Mouse (Mus musculus) neural tube, embryonic 14.5 days (tissue): ENCODE measurements around the gene Tmprss12. TPM values are rescaled to one million over a fixed set of nuclear protein-coding genes. Genes with fewer than 3 reads are reported as not detected.
"Not testable (repeated sequence)": the region's sequence is repeated elsewhere in the genome, so short reads cannot be mapped to it uniquely, and the experiment has no call there.

ENCODE experiments used
- ATAC-seq: fragments of 200-750 bp; cut with Nextera tagmentation; 2 replicates; pipeline ENCODE4 v1.8.0; 2017; ENCODE audit warnings: low read depth, mild to moderate bottlenecking, moderate TSS enrichment, moderate library complexity
- H3K27ac ChIP-seq: fragments of 300-500 bp; sonication (generic); 2 replicates; pipeline ENCODE4 v1.5.1; 2014; ENCODE audit warnings: low read depth, mild to moderate bottlenecking, control low read depth, low read length, moderate library complexity, mixed read lengths
- H3K27me3 ChIP-seq: fragments of 300-500 bp; sonication (generic); 2 replicates; pipeline ENCODE4 v1.6.1; 2014; ENCODE audit warnings: low read length; ENCODE audit not compliant: control insufficient read depth, insufficient read depth
- H3K36me3 ChIP-seq: fragments of 300-500 bp; sonication (generic); 2 replicates; pipeline ENCODE4 v1.6.1; 2014; ENCODE audit warnings: low read length, mixed read lengths; ENCODE audit not compliant: control insufficient read depth, insufficient read depth
- H3K4me1 ChIP-seq: fragments of 300-500 bp; sonication (generic); 2 replicates; pipeline ENCODE4 v1.6.1; 2014; ENCODE audit warnings: low read length; ENCODE audit not compliant: control insufficient read depth, insufficient read depth
- H3K4me2 ChIP-seq: fragments of 300-500 bp; sonication (generic); 2 replicates; pipeline ENCODE4 v1.6.1; 2014; ENCODE audit warnings: mild to moderate bottlenecking, low read depth, low read length, control low read depth
- H3K4me3 ChIP-seq: fragments of 300-500 bp; sonication (generic); 2 replicates; pipeline ENCODE4 v1.5.1; 2014; ENCODE audit warnings: low read depth, low read length, control low read depth, mixed read lengths
- H3K9ac ChIP-seq: fragments of 300-500 bp; sonication (generic); replicated peaks from 2 replicates; pipeline ENCODE4 v1.6.1; 2014; ENCODE audit warnings: low read depth, mild to moderate bottlenecking, control low read depth, low read length, mixed read lengths
- H3K9me3 ChIP-seq: fragments of 300-500 bp; sonication (generic); 2 replicates; pipeline ENCODE4 v1.6.1; 2016; ENCODE audit warnings: low read length; ENCODE audit not compliant: control insufficient read depth
- WGBS: fragments of 180-500 bp; shearing (Covaris S2); extraction: QIAGEN DNeasy Blood & Tissue Kit; methylation state at CpG from one replicate; pipeline ENCODE4 v1.1.7; 2014; 5-methylcytosine and 5-hydroxymethylcytosine counted together
- polyA plus RNA-seq: library from polyadenylated mRNA; unstranded; fragments of >200 nt; fragmentation: Nextera tagmentation; extraction: Ambion mirVana; gene quantifications from 2 replicates; pipeline ENCODE4 v1.2.1, GENCODE M21; 2014

The Tmprss12 gene
- polyA plus RNA-seq, 1 experiment from 2014 or later = not detected

DNA sequence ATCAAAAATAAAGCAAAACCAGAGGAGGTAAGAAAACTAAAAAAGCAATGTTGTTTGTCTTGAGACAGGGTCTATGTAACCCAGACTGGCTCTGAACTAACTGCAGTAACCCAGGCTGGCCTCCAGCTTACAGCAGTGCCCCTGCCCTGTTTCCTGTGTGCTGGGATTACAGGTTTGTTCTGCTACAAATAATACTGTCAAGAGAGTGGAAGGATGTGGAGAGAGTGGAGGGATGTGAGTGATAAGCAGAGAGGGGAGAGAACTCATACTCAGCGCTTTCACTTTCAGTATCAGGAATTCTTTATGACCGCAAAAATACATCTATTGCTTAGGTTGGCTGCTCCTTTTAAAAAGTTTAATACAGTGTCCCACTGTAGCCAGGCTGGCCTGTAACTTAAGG, 31.7 kb downstream of the Tmprss12 start:
- no peak overlapping the region for H3K4me2 ChIP-seq
- WGBS = 94% methylated on average over 2 of the region's 2 CpGs
- no peaks in the 10 kb centered on the region for H3K4me1 ChIP-seq
- H3K9me3 ChIP-seq = no peaks in the 10 kb centered on the region
- H3K36me3 ChIP-seq = no peaks in the 10 kb centered on the region
- no peak overlapping the region for H3K9ac ChIP-seq
- ATAC-seq = no peak
- no peaks in the 10 kb centered on the region for H3K27me3 ChIP-seq
- no peak overlapping the region for H3K4me3 ChIP-seq
- H3K27ac ChIP-seq = no peak overlapping the region

DNA sequence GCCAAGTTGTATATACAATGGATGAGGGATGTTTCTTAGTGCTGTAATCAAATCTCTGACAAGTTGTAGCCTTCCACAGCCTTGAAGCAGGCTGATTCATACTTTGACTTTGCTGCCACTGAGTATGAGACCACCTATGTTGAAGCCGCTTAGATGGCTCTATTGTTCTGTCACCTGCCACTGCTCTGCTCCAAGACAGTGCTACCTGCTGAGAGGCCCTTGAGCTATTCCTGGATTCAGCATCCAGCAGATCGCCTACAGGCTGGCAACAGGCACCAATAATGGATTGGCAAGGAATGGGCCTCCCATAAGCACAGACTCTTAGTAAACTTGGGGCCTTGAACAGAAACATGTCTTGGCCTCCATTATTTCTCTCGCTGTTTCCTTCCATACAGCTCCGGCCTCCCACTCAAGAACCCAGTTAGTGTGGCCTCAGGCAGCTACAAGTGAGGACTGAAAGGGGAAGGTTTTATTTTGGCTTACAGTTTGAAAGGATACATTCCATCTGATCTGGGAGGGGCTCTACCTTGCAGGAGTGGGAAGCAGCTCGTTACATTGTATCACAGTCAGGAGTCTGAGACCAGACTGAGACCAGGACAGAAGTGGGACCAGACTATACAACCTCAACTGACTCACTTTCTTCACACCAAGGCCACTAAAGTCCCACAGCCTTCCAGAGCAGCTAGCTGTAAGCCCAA, 34.0 kb downstream of the Tmprss12 start:
- WGBS = 91% methylated on average over 5 of the region's 5 CpGs
- H3K4me3 ChIP-seq = no peak overlapping the region
- H3K36me3 ChIP-seq = no peaks in the 10 kb centered on the region
- no peaks in the 10 kb centered on the region for H3K9me3 ChIP-seq
- H3K4me2 ChIP-seq = no peak overlapping the region
- no peaks in the 10 kb centered on the region for H3K27me3 ChIP-seq
- H3K27ac ChIP-seq = no peak overlapping the region
- ATAC-seq = no peak
- no peak overlapping the region for H3K9ac ChIP-seq
- no peaks in the 10 kb centered on the region for H3K4me1 ChIP-seq

DNA sequence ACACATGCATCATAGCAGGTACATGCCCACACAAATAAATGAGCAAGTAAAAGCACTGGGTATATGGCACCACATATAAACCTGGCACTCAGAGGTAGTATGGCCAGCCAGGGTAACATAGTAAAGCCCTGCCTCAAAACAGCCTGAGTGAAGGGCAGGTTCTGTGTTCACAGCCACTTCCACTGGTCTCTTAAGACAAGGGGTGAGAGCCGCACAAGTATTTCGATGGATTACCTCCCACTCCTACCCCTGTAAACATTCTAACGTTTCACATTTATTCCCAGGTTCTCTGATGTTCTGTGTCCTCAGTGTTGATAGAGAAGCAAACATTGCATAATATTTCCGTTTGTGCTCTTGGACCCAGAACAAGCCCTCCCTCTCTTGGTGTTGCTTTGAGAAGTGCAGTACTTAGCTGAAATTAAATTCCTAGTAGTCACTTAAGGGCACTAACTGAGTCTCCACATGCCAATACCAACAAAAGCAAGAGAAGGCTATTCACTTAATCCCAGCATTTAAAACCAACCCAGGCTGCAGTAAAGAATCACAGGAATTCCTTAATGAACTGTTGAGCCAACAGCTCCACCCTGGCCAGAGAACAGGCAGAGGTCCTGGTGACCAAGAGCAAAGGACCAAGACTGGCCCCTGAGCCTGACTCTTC, 37.5 kb downstream of the Tmprss12 start:
- not testable (repeated sequence) for H3K9ac ChIP-seq, H3K9me3 ChIP-seq, H3K27ac ChIP-seq, H3K36me3 ChIP-seq, ATAC-seq, H3K27me3 ChIP-seq, H3K4me3 ChIP-seq, H3K4me1 ChIP-seq, H3K4me2 ChIP-seq
- WGBS = 79% methylated on average over 4 of the region's 4 CpGs

DNA sequence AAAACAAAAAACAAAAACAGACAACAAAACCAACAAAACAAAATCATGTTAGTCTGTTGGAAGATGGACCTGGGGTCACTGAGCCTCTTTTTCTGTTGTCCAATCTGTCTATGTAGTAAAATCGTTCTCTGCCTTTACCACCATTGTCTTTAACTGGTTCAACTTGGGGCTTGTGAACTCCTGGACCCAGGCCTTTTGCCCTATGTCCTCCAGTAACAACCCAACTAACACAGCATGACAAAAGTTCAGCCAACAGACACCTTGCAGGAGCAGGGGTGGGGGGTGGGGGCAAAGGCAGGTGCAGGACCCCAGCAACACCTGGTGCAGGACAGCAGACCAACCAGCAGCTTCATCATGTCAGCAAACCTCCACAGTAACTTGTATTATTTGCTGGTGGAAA, 39.2 kb downstream of the Tmprss12 start:
- 79% methylated on average over 1 of the region's 1 CpGs for WGBS

DNA sequence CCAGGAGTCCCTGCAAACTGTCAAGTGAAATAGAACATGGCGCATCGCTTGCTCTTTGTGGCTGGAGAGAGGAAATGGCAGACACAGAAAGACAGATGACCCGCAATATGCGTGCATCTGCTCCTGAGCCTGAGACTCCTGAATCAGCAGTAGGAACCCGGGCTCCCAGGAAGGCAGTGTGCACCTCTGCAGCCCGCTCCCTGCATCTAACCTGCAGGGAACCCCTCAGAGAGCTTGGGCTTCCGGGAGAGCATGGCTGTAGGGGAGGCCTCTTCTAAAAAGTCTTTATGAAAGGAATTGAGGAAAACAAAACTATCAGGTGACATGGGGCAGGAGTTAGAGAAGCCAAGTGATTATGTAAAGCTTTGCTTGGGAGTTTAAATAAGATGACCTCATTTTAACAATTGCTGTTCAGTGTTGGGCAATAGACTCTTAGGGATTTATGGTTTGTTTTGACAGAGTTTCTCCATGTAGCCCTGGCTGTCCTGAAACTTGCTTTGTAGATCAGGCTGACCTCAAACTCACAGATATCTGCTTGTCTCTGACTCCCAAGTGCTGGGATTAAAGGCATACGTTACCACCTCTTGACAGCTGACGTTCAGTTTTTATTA, 39.8 kb downstream of the Tmprss12 start:
- 79% methylated on average over 9 of the region's 9 CpGs for WGBS

More for the DNA sequence above, 39.2 kb downstream of the Tmprss12 start:
- Histone ChIP-seq H3K4me1 (no peaks in the 10 kb centered on the region), H3K27ac (no peak overlapping the region), H3K27me3 (no peaks in the 10 kb centered on the region), H3K4me3 (no peak overlapping the region), H3K9ac (no peak overlapping the region), H3K9me3 (no peaks in the 10 kb centered on the region), H3K36me3 (no peaks in the 10 kb centered on the region), H3K4me2 (no peak overlapping the region)
- ATAC-seq = no peak

DNA sequence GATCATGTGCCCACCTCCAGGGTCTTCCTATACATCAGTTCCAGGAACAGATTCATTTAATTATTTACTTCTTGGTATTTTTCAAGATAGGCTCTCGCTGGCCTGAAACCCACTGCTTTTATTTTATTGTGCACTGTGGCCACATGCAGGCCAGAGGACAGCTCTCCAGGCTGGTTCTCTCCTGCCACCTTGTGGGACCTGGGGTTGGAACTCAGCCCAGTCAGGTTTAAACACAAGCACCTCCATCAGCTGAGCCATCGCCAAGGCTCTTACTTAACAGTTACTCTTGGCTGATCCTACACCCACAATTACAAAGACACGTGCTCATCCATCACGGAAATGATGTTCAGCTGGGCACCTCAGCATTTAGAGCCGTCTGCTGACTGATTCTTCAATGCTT, 40.5 kb downstream of the Tmprss12 start:
- no peak overlapping the region for H3K4me3 ChIP-seq
- H3K9me3 ChIP-seq = no peaks in the 10 kb centered on the region
- H3K4me1 ChIP-seq = no peaks in the 10 kb centered on the region
- H3K27ac ChIP-seq = no peak overlapping the region
- no peaks in the 10 kb centered on the region for H3K36me3 ChIP-seq
- WGBS = 48% methylated on average over 5 of the region's 5 CpGs
- no peak overlapping the region for H3K4me2 ChIP-seq
- ATAC-seq = no peak
- H3K9ac ChIP-seq = no peak overlapping the region
- no peaks in the 10 kb centered on the region for H3K27me3 ChIP-seq

More for the DNA sequence above, 39.8 kb downstream of the Tmprss12 start:
- H3K9ac ChIP-seq = no peak overlapping the region
- ATAC-seq = no peak
- no peaks in the 10 kb centered on the region for H3K27me3 ChIP-seq
- H3K4me2 ChIP-seq = no peak overlapping the region
- H3K4me3 ChIP-seq = no peak overlapping the region
- H3K27ac ChIP-seq = no peak overlapping the region
- no peaks in the 10 kb centered on the region for H3K4me1 ChIP-seq
- H3K9me3 ChIP-seq = no peaks in the 10 kb centered on the region
- H3K36me3 ChIP-seq = no peaks in the 10 kb centered on the region

DNA sequence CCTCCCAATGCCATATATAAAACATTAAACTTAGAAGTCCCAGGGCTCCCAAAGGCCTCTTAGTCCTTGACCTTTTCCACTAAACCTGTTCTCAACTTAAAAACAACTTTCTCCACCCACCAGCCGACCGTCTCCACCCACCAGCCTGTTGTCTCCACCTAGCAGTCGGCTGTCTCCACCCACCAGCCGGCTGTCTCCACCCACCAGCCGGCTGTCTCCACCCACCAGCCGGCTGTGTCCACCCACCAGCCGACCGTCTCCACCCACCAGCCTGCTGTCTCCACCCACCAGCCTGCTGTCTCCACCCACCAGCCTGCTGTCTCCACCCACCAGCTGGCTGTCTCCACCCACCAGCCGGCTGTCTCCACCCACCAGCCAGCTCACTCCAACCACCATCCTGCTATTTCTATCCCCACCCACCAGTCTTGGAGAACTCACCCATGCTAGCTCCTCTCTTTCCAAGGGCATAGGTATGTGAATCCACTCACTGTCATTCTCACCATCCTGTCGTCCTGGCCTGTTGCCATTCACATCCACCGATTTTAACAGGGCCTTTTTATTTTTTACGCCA, 43.5 kb downstream of the Tmprss12 start:
- ATAC-seq = no peak
- H3K27ac ChIP-seq = no peak overlapping the region
- H3K4me2 ChIP-seq = no peak overlapping the region
- H3K27me3 ChIP-seq = no peaks in the 10 kb centered on the region
- no peaks in the 10 kb centered on the region for H3K36me3 ChIP-seq
- H3K4me1 ChIP-seq = no peaks in the 10 kb centered on the region
- no peaks in the 10 kb centered on the region for H3K9me3 ChIP-seq
- H3K9ac ChIP-seq = no peak overlapping the region
- H3K4me3 ChIP-seq = no peak overlapping the region
- 73% methylated on average over 12 of the region's 12 CpGs for WGBS

DNA sequence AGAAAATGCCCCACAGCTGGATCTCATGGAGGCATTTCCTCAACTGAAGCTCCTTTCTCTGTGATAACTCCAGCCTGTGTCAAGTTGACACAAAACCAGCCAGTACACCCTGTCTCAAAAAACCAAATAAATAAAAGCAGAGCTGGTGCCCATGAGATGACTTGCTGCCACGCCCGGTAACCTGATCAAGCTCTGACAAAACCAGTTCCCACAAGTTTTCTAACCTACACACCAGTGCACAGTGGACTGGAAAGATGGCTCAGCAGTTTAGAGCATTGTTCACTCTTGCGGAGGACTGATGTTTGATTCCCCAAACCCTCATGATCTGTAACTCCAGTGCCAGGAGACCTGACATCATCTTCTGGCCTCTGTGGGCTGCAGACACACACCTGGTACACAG, 44.6 kb downstream of the Tmprss12 start:
- Histone ChIP-seq H3K4me1 (no peaks in the 10 kb centered on the region; the same call in 1 of the 2 replicates), H3K9me3 (no peaks in the 10 kb centered on the region), H3K27ac (no peak overlapping the region), H3K27me3 (no peaks in the 10 kb centered on the region), H3K4me2 (no peak overlapping the region), H3K36me3 (no peaks in the 10 kb centered on the region), H3K9ac (no peak overlapping the region), H3K4me3 (no peak overlapping the region)
- WGBS = 93% methylated on average over 3 of the region's 3 CpGs
- no peak for ATAC-seq

DNA sequence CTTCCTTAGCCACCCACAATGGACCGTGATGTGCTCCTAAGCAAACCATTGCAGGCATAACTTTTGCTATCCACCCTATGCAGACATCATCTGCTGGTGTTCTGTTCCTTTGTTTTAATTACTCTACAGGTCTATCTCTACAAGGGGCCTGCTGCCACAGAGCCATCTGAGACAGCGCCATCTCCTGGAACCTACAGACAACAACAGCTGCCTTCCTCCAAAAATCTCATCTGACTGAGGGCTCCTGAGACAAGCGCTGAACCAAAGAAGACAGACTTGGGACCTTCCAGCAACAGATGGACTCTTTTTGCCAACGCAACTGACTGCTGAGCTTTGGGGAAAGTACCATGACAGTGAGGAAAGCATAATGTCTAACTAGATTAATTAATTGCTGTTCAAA, 47.5 kb downstream of the Tmprss12 start:
- not testable (repeated sequence) for H3K4me3 ChIP-seq, H3K27ac ChIP-seq, H3K9me3 ChIP-seq, H3K27me3 ChIP-seq, H3K9ac ChIP-seq, ATAC-seq, H3K4me2 ChIP-seq, H3K4me1 ChIP-seq, H3K36me3 ChIP-seq
- 63% methylated on average over 3 of the region's 4 CpGs for WGBS
